Mouse (Mus musculus) liver, embryonic 15.5 days (tissue): ENCODE results near the gene Ptgir. TPM values are rescaled to one million over a fixed set of nuclear protein-coding genes. Genes with fewer than 3 reads are reported as not detected.

Experiments
- ATAC-seq: fragments of 200-750 bp; cut with Nextera tagmentation; 2 replicates; pipeline ENCODE4 v1.8.0; 2017; ENCODE audit warnings: moderate number of reproducible peaks, mild to moderate bottlenecking, moderate library complexity; ENCODE audit not compliant: insufficient read depth
- H3K27ac ChIP-seq: fragments of 300-500 bp; sonication (generic); replicated peaks from 2 replicates; pipeline ENCODE4 v1.5.1; 2015; ENCODE audit warnings: mild to moderate bottlenecking, inconsistent platforms
- H3K27me3 ChIP-seq: fragments of 300-500 bp; sonication (generic); 2 replicates; pipeline ENCODE4 v1.6.1; 2015; ENCODE audit warnings: mild to moderate bottlenecking, inconsistent platforms
- H3K36me3 ChIP-seq: fragments of 300-500 bp; sonication (generic); replicated peaks from 2 replicates; pipeline ENCODE4 v1.6.1; 2015; ENCODE audit warnings: moderate library complexity, mild to moderate bottlenecking, inconsistent platforms
- H3K4me1 ChIP-seq: fragments of 300-500 bp; sonication (generic); replicated peaks from 2 replicates; pipeline ENCODE4 v1.6.1; 2015; ENCODE audit warnings: inconsistent platforms
- H3K4me2 ChIP-seq: fragments of 300-500 bp; sonication (generic); 2 replicates; pipeline ENCODE4 v1.6.1; 2015; ENCODE audit warnings: moderate library complexity, mild to moderate bottlenecking, inconsistent platforms
- H3K4me3 ChIP-seq: fragments of 300-500 bp; sonication (generic); replicated peaks from 2 replicates; pipeline ENCODE4 v1.5.1; 2015; ENCODE audit warnings: mild to moderate bottlenecking, inconsistent platforms
- H3K9ac ChIP-seq: fragments of 300-500 bp; sonication (generic); 2 replicates; pipeline ENCODE4 v1.6.1; 2015; ENCODE audit warnings: moderate library complexity, mild to moderate bottlenecking, inconsistent platforms
- H3K9me3 ChIP-seq: fragments of 300-500 bp; sonication (generic); replicated peaks from 2 replicates; pipeline ENCODE4 v1.6.1; 2016; ENCODE audit warnings: inconsistent platforms
- WGBS: fragments of 180-500 bp; shearing (Covaris S2); methylation state at CpG from one replicate; pipeline ENCODE4 v1.1.7; 2015; ENCODE audit warnings: mixed read lengths; ENCODE audit not compliant: insufficient replicate concordance; 5-methylcytosine and 5-hydroxymethylcytosine counted together
- polyA plus RNA-seq: library from polyadenylated mRNA; unstranded; fragments of >200 nt; fragmentation: Nextera tagmentation; extraction: Ambion mirVana; gene quantifications from 2 replicates; pipeline ENCODE4 v1.2.1, GENCODE M21; 2015

The Ptgir gene
- polyA plus RNA-seq, 1 experiment from 2014 or later = 1.2 TPM

GRCm38 (mm10) chr7:16891641-16892351 lies 14.5 kb upstream of the Ptgir start, which contains the start of gene Gng8:
Gene Gng8 (plus strand): TSS chr7:16891786.
- no peaks in the 10 kb centered on the region for H3K36me3 ChIP-seq
- H3K9me3 ChIP-seq = no peaks in the 10 kb centered on the region
- peaks cover 89% of the 10 kb centered on the region for H3K27me3 ChIP-seq
- H3K4me2 ChIP-seq = peak within 1 kb of the TSS; percentile 75
- under 1% methylated on average over 30 of the region's 30 CpGs for WGBS
- H3K4me1 ChIP-seq = peaks cover 25% of the 10 kb centered on the region
- no peak within 1 kb of the TSS for H3K27ac ChIP-seq
- peak within 1 kb of the TSS; percentile 44 for H3K4me3 ChIP-seq
- peak; percentile 82 for ATAC-seq
- H3K9ac ChIP-seq = no peak within 1 kb of the TSS

DNA sequence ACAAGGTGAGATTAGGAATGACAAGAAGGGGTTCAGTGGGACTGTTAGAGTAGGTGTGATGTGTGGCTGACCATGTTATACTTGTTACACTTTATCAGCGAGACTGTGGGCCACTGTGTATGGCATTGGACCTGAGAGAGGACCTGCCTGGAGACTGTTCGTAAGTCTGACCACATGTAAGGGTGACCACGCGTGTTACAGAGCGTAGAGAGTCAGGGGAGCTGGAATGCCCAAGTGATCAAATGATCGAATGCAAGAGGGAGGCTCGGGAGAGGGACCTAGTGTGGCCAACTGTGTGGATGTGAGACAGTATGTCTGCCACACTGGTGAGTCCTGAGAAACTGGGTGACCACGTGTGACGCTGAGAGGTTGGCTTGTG lies 13.9 kb upstream of the Ptgir start:
- Histone ChIP-seq H3K27me3 (peaks cover 83% of the 10 kb centered on the region), H3K4me2 (peak overlapping the region; percentile 75), H3K4me1 (peaks cover 25% of the 10 kb centered on the region), H3K4me3 (no peak overlapping the region), H3K27ac (no peak overlapping the region), H3K9me3 (no peaks in the 10 kb centered on the region), H3K36me3 (no peaks in the 10 kb centered on the region), H3K9ac (no peak overlapping the region)
- no peak for ATAC-seq
- WGBS = 31% methylated on average over 9 of the region's 9 CpGs

GRCm38 (mm10) chr7:16893612-16894011 lies 12.7 kb upstream of the Ptgir start:
- H3K4me3 ChIP-seq = no peak overlapping the region
- peaks cover 25% of the 10 kb centered on the region for H3K4me1 ChIP-seq
- no peaks in the 10 kb centered on the region for H3K36me3 ChIP-seq
- ATAC-seq = no peak
- H3K27ac ChIP-seq = no peak overlapping the region
- H3K9me3 ChIP-seq = no peaks in the 10 kb centered on the region
- no peak overlapping the region for H3K4me2 ChIP-seq
- no peak overlapping the region for H3K9ac ChIP-seq
- peaks cover 70% of the 10 kb centered on the region for H3K27me3 ChIP-seq
- 8% methylated on average over 6 of the region's 6 CpGs for WGBS

- Histone ChIP-seq H3K9ac (no peak overlapping the region), H3K9me3 (no peaks in the 10 kb centered on the region), H3K27me3 (peaks cover 65% of the 10 kb centered on the region), H3K4me2 (no peak overlapping the region), H3K27ac (no peak overlapping the region), H3K4me1 (peaks cover 25% of the 10 kb centered on the region), H3K36me3 (no peaks in the 10 kb centered on the region), H3K4me3 (no peak overlapping the region)
- no peak for ATAC-seq
- WGBS = 7% methylated on average over 4 of the region's 4 CpGs
Observed at GRCm38 (mm10) chr7:16894279-16894678, 12.0 kb upstream of the Ptgir start.

- Histone ChIP-seq H3K36me3 (no peaks in the 10 kb centered on the region), H3K27ac (no peak overlapping the region), H3K9me3 (no peaks in the 10 kb centered on the region), H3K9ac (no peak overlapping the region), H3K4me1 (peaks cover 25% of the 10 kb centered on the region), H3K4me3 (no peak overlapping the region), H3K27me3 (peaks cover 63% of the 10 kb centered on the region), H3K4me2 (peak overlapping the region; percentile 48)
- ATAC-seq = peak; percentile 18; the same call in 1 of the 2 replicates
- 1% methylated on average over 24 of the region's 24 CpGs for WGBS
Observed at GRCm38 (mm10) chr7:16895000-16895399, 11.3 kb upstream of the Ptgir start.

GRCm38 (mm10) chr7:16895511-16895910 lies 10.8 kb upstream of the Ptgir start:
- Histone ChIP-seq H3K9ac (no peak overlapping the region), H3K4me1 (peaks cover 25% of the 10 kb centered on the region), H3K27ac (no peak overlapping the region), H3K4me2 (peak overlapping the region; percentile 48; the same call in 1 of the 2 replicates), H3K36me3 (no peaks in the 10 kb centered on the region), H3K9me3 (no peaks in the 10 kb centered on the region), H3K27me3 (peaks cover 63% of the 10 kb centered on the region), H3K4me3 (no peak overlapping the region)
- 32% methylated on average over 10 of the region's 10 CpGs for whole genome bisulfite sequencing
- no peak for ATAC-seq

- no peak overlapping the region for H3K4me2 ChIP-seq
- peaks cover 25% of the 10 kb centered on the region for H3K4me1 ChIP-seq
- H3K27me3 ChIP-seq = peaks cover 16% of the 10 kb centered on the region
- no peak overlapping the region for H3K4me3 ChIP-seq
- H3K36me3 ChIP-seq = no peaks in the 10 kb centered on the region
- no peak for ATAC-seq
- H3K9ac ChIP-seq = no peak overlapping the region
- H3K27ac ChIP-seq = no peak overlapping the region
- WGBS = 40% methylated on average over 5 of the region's 5 CpGs
- no peaks in the 10 kb centered on the region for H3K9me3 ChIP-seq
Observed at GRCm38 (mm10) chr7:16900526-16900925, 5.8 kb upstream of the Ptgir start.

GRCm38 (mm10) chr7:16903439-16903955 lies 2.8 kb upstream of the Ptgir start:
- Histone ChIP-seq H3K9ac (no peak overlapping the region), H3K4me1 (peaks cover 42% of the 10 kb centered on the region), H3K36me3 (no peaks in the 10 kb centered on the region), H3K27me3 (peaks cover 36% of the 10 kb centered on the region), H3K4me3 (no peak overlapping the region), H3K27ac (no peak overlapping the region), H3K9me3 (no peaks in the 10 kb centered on the region), H3K4me2 (no peak overlapping the region)
- no peak for ATAC-seq
- WGBS = 15% methylated on average over 2 of the region's 2 CpGs

- WGBS = 40% methylated on average over 8 of the region's 10 CpGs
- Histone ChIP-seq H3K27ac (no peak overlapping the region), H3K27me3 (peaks cover 43% of the 10 kb centered on the region), H3K4me2 (no peak overlapping the region), H3K36me3 (no peaks in the 10 kb centered on the region), H3K9me3 (no peaks in the 10 kb centered on the region), H3K9ac (no peak overlapping the region), H3K4me3 (no peak overlapping the region), H3K4me1 (peaks cover 46% of the 10 kb centered on the region)
- no peak for ATAC-seq
Observed at GRCm38 (mm10) chr7:16904120-16904675, 2.1 kb upstream of the Ptgir start.

GRCm38 (mm10) chr7:16905491-16906021 lies 734 bp upstream of the Ptgir start:
- no peaks in the 10 kb centered on the region for H3K9me3 ChIP-seq
- no peak; the same call in 1 of the 2 replicates for ATAC-seq
- 26% methylated on average over 9 of the region's 9 CpGs for WGBS
- peaks cover 40% of the 10 kb centered on the region for H3K27me3 ChIP-seq
- H3K27ac ChIP-seq = no peak overlapping the region
- peaks cover 46% of the 10 kb centered on the region for H3K4me1 ChIP-seq
- no peak overlapping the region for H3K4me3 ChIP-seq
- H3K4me2 ChIP-seq = no peak overlapping the region
- no peak overlapping the region for H3K9ac ChIP-seq
- no peaks in the 10 kb centered on the region for H3K36me3 ChIP-seq

- Histone ChIP-seq H3K4me2 (no peak overlapping the region), H3K4me1 (peaks cover 43% of the 10 kb centered on the region), H3K36me3 (no peaks in the 10 kb centered on the region), H3K27me3 (peaks cover 37% of the 10 kb centered on the region), H3K9ac (no peak overlapping the region), H3K9me3 (no peaks in the 10 kb centered on the region), H3K4me3 (no peak overlapping the region), H3K27ac (no peak overlapping the region)
- ATAC-seq = no peak
- 80% methylated on average over 41 of the region's 41 CpGs for WGBS
Observed at GRCm38 (mm10) chr7:16906889-16907559, 734 bp downstream of the Ptgir start.
